Mouse (Mus musculus): ENCODE data around the gene Vmn2r10.
"Not testable (repeated sequence)": the region's sequence is repeated elsewhere in the genome, so short reads cannot be mapped to it uniquely, and the experiment has no call there.

The Vmn2r10 gene

GRCm38 (mm10) chr5:109006427-109006826 lies at the start of gene Vmn2r10:
Gene Vmn2r10 (minus strand): TSS chr5:109006527.
- DNase-seq (ENCODE audit: low read depth in 2 of 2, low spot score in 2 of 2): not testable (repeated sequence)

DNA sequence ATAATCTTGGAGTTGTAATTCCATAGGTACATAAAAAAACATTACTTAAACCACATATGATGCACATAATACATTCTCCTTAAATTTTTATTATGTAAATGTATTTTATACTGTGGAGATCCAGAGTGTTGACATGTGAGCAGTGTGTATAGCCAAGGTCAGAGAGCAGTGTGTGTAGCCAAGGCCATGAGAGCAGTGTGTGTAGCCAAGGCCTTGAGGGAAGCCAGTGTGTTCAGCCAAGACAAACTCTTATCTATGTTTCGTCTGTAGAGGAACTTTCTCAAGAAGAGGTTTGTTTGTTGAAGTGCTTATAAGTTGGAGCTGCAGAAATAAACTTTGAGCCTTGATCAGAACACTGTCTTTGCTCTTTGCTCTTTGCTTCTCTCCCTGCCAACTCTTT lies 49.0 kb upstream of the Vmn2r10 start:
- DNase-seq (ENCODE audit: low read depth in 2 of 2, low spot score in 2 of 2): no peak

GRCm38 (mm10) chr5:109032591-109032990 lies 26.3 kb upstream of the Vmn2r10 start:
- DNase-seq (ENCODE audit: low read depth in 2 of 2, low spot score in 2 of 2): no peak

GRCm38 (mm10) chr5:108988924-108989323 lies 17.4 kb downstream of the Vmn2r10 start:
- no peak for DNase-seq (ENCODE audit: low read depth in 2 of 2, low spot score in 2 of 2)

Data from CD8-positive naive resting alpha-beta T cell, adult 2 months (primary cell).